Mouse (Mus musculus): ENCODE results near the gene Slc25a36. TPM values are rescaled to one million over a fixed set of nuclear protein-coding genes. Genes with fewer than 3 reads are reported as not detected.

Slc25a36 gene
- 75.4 and 82.8 TPM in 2 replicates for total RNA-seq (2021)
- long read RNA-seq, experiment 1, full-length matches to known transcripts = 21 of 39 reads
- long read RNA-seq, experiment 1, partial matches to known transcripts = 2 of 39 reads
- long read RNA-seq, experiment 1, other reads (novel, unspliced or antisense) = 16 of 39 reads
- long read RNA-seq, experiment 2, full-length matches to known transcripts = 5 of 19 reads
- long read RNA-seq, experiment 2, partial matches to known transcripts = 1 of 19 reads
- long read RNA-seq, experiment 2, other reads (novel, unspliced or antisense) = 13 of 19 reads

- DNase-seq = peak; percentile 98
Measured at GRCm38 (mm10) chr9:97110571-97111390, at the start of gene Slc25a36. Slc25a36 (minus strand) TSS chr9:97111157.

GRCm38 (mm10) chr9:97158412-97158811 is 47.5 kb upstream of the Slc25a36 start:
- no peak for DNase-seq

GRCm38 (mm10) chr9:97155981-97156380 is 45.0 kb upstream of the Slc25a36 start:
- DNase-seq = no peak

- DNase-seq = no peak
Measured at GRCm38 (mm10) chr9:97154956-97155355, 44.0 kb upstream of the Slc25a36 start.

- no peak for DNase-seq
Measured at GRCm38 (mm10) chr9:97153006-97153405, 42.0 kb upstream of the Slc25a36 start.

- DNase-seq = no peak
Measured at GRCm38 (mm10) chr9:97147270-97147669, 36.3 kb upstream of the Slc25a36 start.

GRCm38 (mm10) chr9:97145351-97145750 is 34.4 kb upstream of the Slc25a36 start:
- DNase-seq = no peak

GRCm38 (mm10) chr9:97143416-97143815 is 32.5 kb upstream of the Slc25a36 start:
- no peak for DNase-seq

GRCm38 (mm10) chr9:97142558-97142957 is 31.6 kb upstream of the Slc25a36 start:
- no peak for DNase-seq

- no peak for DNase-seq
Measured at GRCm38 (mm10) chr9:97141723-97142122, 30.8 kb upstream of the Slc25a36 start.

GRCm38 (mm10) chr9:97140145-97140932 is 29.4 kb upstream of the Slc25a36 start:
- DNase-seq = no peak

GRCm38 (mm10) chr9:97137678-97138077 is 26.7 kb upstream of the Slc25a36 start:
- no peak for DNase-seq

- DNase-seq = no peak
Measured at GRCm38 (mm10) chr9:97137116-97137515, 26.2 kb upstream of the Slc25a36 start.

GRCm38 (mm10) chr9:97135866-97136265 is 24.9 kb upstream of the Slc25a36 start:
- DNase-seq = no peak

- DNase-seq = no peak
Measured at GRCm38 (mm10) chr9:97133178-97133577, 22.2 kb upstream of the Slc25a36 start.

- no peak for DNase-seq
Measured at GRCm38 (mm10) chr9:97130001-97130400, 19.0 kb upstream of the Slc25a36 start.

- DNase-seq = no peak
Measured at GRCm38 (mm10) chr9:97123934-97124692, 13.2 kb upstream of the Slc25a36 start.

GRCm38 (mm10) chr9:97121432-97121831 is 10.5 kb upstream of the Slc25a36 start:
- DNase-seq = no peak

GRCm38 (mm10) chr9:97114271-97114670 is 3.3 kb upstream of the Slc25a36 start:
- no peak for DNase-seq

GRCm38 (mm10) chr9:97113555-97113929 is 2.6 kb upstream of the Slc25a36 start:
- DNase-seq = no peak

- no peak for DNase-seq
Measured at GRCm38 (mm10) chr9:97112797-97113554, 2.0 kb upstream of the Slc25a36 start.
